Mouse (Mus musculus): ENCODE data around the gene Cd81. TPM values are rescaled to one million over a fixed set of nuclear protein-coding genes. Genes with fewer than 3 reads are reported as not detected.

Cd81 gene
- 10 to 100 TPM; 57.3 to 67.3 TPM for total RNA-seq (2023)

DNA sequence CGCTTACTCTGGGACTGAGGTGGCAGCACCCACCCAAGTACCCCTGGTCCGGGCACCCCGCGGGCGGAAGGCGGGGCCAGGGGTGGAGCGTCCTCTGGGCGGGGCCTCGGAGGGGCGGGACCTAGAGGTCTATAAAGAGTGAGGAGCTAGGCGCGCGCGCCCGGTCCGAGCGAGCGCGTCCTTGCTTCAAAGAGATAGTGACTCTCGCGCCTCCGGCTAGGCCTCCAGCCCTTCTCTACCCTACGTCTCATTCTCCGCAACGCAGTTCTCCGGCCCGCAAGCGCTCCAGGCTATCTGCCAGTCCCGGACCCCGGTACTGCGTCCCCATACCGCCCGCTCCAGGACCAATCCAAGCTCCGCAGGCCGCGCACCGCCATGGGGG, at the start of gene Cd81:
TSS of gene Cd81 (plus strand) at position 114 of the 382 bp plus-strand sequence.

DNA sequence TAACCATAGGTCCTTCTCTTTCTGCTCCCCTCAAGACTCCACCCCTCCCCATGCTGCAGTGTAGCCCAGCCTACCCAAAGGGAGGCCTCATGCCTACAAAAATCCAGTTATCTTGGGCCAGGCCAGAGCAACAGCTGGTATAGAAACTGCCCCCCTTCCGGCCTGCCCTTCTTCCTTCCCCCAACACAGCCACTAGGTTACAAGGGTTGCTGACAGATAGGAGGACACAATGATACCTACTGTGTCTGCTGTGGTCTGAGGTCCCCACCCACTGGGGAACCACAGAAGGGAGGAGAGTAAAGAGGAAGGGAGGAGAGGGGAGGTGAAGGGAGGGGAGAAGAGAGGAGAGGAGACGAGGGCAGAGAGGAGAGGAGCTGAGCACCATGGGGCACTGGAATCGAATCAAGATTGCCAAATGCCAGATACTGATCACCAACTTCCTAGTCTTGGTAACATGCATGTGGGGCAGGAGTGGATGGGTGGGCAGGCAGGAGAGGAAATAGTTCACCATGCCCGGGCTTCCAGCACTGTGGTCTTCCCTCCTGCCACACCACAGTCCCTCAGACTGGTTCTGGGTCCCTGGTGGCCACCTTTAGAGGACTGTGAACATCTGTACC, 47.7 kb upstream of the Cd81 start, which contains the start of gene Tspan32:
TSS of gene Tspan32 (plus strand) at position 320 of the 617 bp plus-strand sequence.

DNA sequence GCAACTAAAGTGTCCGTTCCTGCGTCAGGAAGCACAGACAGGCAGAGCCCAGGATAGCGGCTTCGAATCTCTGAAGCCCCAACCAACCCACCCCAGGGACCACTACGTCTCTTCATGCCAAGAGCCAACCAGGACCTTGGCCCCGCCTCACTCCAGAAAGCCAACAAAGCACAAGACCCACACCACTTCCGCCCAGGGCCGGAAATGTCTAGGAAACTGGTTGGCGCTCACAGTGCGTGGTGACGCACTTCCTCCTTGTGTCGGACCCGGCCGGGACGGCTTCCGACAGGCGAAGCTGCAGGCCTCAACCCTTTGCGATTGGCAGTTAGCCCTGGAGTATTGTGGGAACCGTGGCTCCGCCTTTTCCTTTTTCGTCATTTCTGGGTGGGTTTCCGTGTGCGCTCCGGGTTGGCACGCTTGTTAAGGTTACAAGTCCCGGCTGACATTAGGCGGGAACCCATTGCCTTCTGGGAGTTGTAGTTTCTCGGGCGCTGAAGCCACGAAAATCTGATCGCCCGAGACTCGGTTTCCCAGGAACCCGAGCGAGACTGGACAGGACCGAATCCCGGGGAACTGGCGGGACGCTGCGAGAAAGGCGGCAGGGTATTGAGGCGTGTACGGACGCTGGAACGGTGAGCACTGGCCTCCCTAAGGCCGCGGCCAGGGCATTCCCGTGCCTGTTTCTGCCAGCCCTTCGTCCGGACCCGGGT, 16.5 kb downstream of the Cd81 start, which contains the start of gene Tssc4:
TSS of gene Tssc4 (plus strand) at position 368 of the 710 bp plus-strand sequence.

DNA sequence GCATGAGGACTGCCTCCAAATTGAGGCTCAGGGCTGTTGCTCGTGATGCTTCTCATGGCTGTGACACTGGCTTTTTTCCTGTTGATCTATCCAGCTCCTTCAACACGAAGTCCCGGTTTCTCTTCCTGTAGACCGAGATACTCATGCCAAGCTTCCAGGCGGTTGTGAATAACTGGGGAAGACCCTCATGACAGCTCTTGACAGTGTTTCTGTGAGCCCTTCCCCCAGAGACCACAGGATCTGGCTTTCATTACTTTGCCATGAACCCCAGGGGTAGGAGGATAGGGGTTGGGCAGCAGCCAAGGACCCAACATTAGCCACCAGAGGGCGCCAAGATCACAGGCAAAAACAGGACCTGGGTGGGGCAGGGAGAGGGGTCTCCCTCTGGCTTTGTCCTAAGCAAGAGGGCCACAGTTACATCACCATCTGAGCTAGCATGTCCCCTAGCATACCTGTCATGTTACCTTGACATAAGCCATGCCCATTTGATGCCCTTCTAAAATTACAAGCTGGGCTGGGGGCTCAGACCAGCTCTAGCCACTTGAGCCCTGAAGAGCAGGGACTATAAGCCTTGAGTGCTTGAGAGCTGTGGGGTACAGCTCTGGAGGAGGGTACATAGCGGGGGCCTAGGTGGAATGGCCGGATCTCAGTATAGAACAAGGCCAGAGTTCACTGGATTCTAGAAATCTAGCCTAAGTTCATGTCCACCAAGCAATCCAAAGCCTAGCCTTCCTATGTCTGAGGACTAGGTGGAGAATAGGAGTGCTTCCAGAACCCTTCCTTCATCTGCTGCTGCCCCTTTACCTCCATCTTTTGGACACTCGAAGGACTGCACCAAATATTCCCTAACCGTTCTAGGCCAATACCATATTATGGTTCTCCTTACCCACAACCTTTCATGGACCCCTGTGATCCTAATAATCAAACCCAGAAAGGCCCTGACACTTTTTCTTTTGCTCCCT, 42.3 kb downstream of the Cd81 start, which contains the start of gene Trpm5:
TSS of gene Trpm5 (minus strand) at position 51 of the 962 bp plus-strand sequence.

DNA sequence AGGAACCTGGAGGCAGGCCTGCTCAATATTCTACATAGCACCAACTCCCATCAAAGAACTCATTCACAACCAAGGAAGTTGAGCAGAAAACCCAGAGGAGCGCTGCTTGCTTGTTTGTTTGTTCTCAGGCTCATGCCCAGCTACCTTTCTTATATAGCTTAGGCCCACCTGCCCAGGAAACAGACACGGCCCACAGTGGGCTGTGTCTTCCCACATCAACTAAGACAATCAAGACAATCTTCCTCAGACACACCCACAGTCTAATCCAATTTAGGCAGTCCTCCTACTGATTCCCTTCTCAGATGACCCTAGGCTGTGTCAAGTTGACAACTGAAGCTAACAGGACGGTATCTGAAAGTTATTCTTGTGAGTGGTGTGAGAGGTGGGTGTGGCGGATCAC, 53.5 kb downstream of the Cd81 start, which contains the start of gene Kcnq1:
TSS of gene Kcnq1 (plus strand) at position 301 of the 400 bp plus-strand sequence.

Other genes with a start within 250 kb of the Cd81 start
- gene Th, start 121.6 kb upstream of the Cd81 start, total RNA-seq (2023) = not detected
- gene Ascl2, start 83.5 kb upstream of the Cd81 start, total RNA-seq (2023) = 1 to 10 TPM; 2.4 to 2.5 TPM
- gene Tspan32, start 47.7 kb upstream of the Cd81 start, total RNA-seq (2023) = 10 to 100 TPM; 54.2 to 68.9 TPM
- gene Tssc4, start 16.5 kb downstream of the Cd81 start, total RNA-seq (2023) = 10 to 100 TPM; 17.8 to 18.4 TPM
- gene Trpm5, start 41.9 kb downstream of the Cd81 start, total RNA-seq (2023) = not detected
- gene Kcnq1, start 53.6 kb downstream of the Cd81 start, total RNA-seq (2023) = not detected

All from neutrophil, adult 83 days (primary cell).